Mouse (Mus musculus) A20 (cell line): ENCODE measurements at regions not wholly inside any gene's neighbourhood (a gene's known extent, or its start where the extent isn't known, plus 50 kb on each side); places are given as distances from the start of the nearest gene placed in this dataset.

ENCODE experiments used
- DNase-seq: peaks from one replicate; pipeline ENCODE4 v3.0.0-alpha.2; 2011; ENCODE audit warnings: low read depth, low spot score

DNA sequence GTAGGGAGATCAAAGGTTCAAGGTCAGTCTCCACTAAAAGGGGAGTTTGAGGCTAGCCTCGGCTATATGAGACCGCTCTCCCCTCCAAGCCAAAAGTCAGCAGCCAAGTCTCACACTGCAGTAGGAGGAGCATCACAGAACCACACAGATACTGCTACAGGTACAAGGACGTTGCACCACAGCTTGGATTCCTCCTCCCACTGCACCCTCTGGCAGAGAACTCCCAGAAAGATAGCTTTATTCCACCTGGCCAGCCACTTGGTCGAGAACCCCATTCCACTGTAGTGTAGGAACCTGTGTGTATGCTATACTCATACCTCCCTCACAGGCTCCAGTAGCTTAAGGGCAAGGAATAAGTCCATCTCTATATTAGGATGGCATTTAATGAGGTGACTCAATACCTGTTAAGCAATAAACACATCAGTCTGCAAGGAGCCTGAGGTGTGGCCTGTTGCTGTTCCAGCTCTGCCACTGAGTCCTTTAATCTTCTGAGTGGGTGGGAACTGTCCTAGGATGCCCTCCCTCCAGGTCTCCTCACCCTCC, 254.0 kb downstream of the Sox4 start:
- DNase-seq, result no peak

DNA sequence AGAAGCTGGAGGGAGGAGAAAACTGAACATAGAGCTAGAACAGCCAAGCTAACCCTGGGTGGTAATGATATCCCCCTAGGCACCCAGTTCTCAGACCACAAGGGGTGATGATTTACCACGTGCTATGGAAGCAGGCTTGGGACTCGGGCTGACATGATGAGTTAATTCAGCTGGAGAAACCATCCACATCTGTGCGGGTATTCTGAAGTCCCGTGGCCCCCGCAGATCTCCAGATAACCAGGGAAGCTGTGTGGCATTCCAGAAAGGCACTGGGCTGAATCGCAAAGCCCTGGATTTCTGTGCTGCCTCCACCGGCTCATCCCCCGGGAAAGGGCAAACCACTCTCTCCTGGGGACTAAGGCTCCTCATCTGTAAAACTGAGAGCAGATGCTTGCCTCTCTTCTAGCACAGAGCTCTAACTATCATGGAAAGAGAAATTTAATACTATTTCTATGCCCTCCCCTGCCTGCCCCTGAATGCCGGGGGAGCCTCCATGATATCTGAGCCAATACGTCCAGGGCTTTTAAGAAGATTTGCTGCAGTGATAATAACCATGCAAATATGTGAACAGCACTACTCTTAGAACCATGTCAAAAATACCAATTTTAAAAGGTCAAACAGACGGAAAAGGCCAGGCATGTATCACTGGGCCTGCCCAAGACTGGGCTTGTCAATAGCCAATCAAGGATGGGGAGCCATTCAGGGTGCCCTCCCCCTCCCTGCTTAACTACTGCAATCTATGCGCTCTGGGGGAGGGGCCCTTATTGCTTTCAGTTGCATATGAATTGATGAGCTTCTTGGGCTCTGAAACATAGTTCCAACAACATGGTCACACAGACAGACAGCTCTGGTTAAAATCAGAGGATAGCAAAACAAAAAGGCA, 255.5 kb downstream of the Sox4 start:
- DNase-seq, result no peak

GRCm38 (mm10) chr13:28693078-28693477, 260.4 kb downstream of the Sox4 start:
- DNase-seq, result no peak

DNA sequence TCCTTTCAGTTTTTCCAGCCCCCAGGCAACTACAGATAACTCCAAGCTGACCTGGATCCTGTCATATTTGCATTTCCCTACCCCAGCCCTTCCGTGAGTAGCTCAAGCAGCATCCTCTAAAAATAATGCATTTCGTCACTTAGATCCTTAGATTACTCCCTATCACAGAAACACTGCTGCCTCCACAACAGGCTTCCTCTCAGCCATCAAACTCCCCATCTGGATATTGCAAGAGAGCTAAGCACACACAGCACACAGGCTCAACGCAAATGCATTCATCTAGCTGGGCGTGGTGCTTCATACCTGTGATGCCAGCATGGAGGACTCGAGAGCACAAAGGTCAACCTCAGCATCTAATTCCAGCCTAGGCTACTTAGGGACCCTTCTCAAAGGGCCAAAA, 260.9 kb downstream of the Sox4 start:
- no peak for DNase-seq

- DNase-seq, result no peak
Measured at GRCm38 (mm10) chr13:28690511-28691160, 262.9 kb downstream of the Sox4 start.

GRCm38 (mm10) chr13:28687838-28688237, 265.7 kb downstream of the Sox4 start:
- no peak for DNase-seq

DNA sequence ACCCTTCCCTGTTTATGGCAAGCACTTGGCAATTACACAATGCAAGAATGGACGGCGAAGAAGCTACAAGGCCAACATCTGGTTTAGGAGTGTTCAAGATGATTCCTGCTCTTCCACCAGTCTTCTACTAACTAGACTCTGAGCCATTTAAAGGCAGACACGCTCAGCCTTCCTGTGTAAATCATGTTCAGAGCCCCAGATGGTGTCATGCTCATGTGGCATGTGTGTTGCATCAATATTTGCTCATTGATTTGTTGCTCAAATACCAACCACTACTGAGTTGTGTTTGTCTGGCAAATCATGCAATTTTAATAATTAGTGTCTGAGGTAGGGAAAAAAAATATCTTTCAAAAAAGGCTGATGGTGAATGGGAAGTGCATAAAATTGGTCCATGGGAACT, 269.2 kb downstream of the Sox4 start:
- no peak for DNase-seq

DNA sequence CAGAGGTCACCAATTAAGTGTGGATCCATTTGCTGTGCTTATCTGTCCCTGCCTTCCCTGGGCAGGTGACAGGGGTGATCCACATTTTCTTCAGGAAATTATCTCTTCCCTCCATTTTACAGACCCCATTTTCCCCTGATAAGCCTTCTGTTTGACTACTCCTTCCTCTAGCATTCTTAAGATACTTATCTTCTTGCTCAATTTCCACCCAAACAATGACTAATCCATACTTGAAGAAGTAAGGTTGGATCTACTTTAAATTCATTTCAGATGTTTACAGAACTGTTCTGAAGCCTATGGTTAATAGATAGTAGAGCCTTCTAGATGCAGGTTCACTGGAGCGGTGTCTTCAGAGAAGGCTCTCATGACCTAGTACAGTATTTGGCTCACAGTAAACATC, 273.2 kb downstream of the Sox4 start:
- no peak for DNase-seq

- no peak for DNase-seq
Measured at GRCm38 (mm10) chr13:28673622-28674021, 279.9 kb downstream of the Sox4 start.

- no peak for DNase-seq
Measured at GRCm38 (mm10) chr13:28671543-28671942, 282.0 kb downstream of the Sox4 start.

DNA sequence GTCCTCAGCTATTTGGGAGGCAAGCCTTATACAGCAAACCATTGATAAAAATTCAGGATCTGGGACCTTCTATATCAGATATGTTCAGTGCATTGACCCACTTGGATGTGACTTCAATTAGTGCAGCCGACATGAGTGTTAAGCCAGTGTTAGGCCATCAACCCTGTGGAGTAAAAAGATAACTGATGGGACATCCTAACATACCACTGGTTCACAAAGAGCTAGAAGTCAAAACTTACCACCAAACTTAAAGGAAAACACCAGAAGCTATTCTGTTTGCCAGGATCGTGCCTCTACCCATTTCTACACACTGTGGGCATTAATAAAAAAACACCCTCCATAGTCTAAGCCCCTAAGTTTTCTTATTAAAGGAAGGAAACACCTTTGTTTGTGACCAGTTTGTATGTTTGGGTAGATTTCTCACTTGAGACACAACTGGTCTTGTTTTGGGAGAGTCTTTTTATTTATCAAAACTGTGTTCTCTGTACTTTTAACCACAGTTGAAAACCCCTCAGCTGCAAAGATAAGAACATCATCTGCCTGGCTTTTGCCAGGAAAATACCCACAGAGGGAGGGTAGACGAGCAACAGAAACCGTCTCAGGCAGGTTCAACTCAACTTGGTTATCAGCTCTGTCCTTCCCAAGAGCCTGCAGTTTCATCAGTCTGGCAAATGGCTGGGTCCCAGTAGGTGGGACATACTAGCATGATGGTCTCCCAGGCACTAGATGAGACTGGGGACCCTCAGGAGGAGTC, 283.5 kb downstream of the Sox4 start:
- DNase-seq, result no peak

- no peak for DNase-seq
Measured at GRCm38 (mm10) chr13:28666832-28667231, 286.7 kb downstream of the Sox4 start.

DNA sequence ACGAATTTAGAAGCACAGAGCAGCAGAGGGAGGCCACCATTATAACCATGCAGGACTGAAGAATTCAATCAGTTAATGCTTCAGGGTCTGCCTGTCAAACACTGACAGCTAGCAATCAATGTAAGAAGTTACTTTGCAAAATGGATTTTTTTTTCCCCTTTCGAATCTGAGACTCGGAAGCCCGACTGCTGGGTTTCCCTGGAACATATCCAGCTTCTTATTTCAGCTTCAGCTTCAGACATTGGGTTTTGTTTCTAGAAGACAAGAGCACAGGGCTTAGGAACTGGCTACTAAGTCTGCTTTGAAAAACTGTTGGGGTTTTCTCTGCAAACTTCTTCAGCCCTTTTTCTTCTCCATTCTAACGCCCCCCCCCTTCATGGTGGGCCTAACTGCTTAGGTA, 288.4 kb downstream of the Sox4 start:
- no peak for DNase-seq

DNA sequence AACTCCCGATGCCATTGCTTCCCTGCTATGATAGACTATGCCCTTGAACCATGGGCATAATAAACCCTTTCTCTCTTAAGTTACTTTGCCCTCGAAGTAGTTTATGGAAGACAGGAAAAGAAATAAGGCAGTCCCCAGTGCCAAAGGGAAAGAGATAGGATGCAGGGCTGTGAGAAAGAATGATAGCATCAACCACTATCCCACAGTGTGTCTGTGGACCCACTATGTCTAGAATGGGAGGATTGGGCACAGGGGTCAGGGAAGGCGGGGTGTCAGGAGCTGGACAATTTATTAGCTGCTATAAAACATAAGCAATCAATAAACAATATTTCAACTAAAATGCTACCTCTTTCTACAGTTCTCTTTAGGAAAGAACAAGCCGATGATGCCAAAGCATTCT, 288.8 kb downstream of the Sox4 start:
- no peak for DNase-seq

DNA sequence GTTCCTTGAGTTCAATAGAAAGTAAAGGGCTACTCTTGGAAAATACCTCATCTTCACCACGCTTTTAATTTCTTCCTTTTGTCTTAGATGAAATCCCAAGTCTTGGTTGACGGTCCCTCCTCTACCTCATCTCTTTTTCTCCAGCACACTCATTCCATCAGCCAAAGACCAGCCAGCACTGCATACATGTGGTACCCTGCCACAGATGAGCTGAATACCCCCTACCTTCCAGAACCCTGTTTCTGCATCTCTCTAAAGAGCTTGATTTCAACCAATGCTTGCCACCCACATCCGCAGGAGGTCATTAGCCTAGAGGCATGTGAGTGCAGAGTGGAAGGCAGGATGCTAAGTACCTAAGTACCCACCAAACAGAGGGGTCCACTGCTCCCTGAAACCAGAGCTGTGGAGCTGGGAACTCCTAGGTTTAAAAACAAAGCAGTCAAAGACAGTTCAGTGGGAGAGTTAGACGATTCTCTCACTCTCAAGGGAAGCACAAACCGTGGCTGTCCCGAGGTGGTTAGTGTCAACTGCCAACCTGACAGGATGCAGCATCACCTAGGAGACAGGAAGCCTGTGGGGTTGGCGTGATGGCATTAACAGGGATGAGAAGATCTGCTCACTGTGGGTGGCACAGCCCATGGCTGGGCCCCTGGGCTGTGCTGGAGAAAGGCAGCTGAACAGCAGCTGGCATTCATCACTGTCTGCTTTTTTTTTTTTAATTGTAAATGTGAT, 289.4 kb downstream of the Sox4 start:
- DNase-seq, result no peak

DNA sequence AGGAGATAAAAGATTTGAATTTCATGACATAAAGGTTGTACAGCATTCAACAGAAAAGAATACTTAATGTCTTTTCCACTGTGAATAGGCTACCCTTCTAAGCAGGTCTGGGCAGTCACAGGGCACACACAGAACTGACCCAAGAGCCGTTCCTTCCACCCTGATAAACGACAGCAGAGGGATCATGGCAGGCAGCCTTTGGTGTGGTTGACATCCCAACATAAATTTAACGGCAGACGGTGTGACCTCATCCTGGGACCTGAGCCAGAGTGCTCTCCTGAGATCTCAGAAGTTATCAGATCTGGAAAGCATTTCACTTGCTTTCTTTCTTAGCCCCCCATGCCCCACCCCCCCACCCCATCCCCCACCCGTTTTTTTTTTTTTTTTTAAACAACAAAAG, 290.1 kb downstream of the Sox4 start:
- no peak for DNase-seq

- DNase-seq, result no peak
Measured at GRCm38 (mm10) chr13:28662316-28662752, 291.2 kb downstream of the Sox4 start.

DNA sequence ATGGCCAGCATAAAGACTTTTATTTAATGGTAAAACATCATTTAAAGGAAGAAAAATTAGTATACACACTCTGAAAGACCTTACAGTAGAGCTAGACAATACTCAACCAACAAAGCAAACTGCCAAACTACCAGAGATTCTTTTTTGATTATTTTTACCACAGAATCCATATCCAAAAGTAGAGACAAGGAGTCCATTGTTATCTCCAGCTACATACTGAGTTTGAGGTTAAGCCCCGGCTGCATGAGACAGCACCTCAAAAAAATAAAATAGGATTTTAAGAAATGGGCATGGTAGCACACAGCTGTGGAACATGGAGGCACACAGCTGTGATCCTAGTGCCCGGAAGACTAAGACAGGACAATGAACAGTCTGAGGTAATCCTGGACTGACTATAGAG, 293.4 kb downstream of the Sox4 start:
- DNase-seq, result no peak

DNA sequence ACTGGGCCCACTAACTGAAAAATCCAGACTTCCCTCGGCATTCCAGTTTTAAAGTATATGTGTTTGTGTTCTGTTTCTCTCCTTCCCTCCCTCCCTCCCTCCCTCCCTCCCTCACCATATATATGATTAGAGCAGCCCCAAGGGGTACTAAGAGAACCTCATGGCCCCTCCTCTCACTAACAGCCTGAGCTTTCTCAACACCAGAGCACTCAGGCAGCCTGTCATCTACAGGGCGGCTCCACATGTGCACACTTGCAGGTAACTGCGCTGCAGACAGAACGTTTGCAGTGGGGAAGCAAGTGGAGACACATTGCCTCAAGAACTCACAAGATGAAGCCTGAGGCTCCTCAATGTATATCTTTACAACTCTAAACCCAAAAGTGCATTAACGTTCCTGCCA, 294.9 kb downstream of the Sox4 start:
- DNase-seq, result no peak

- no peak for DNase-seq
Measured at GRCm38 (mm10) chr13:28654883-28655282, 298.6 kb downstream of the Sox4 start.

GRCm38 (mm10) chr13:28653362-28653761, 300.2 kb downstream of the Sox4 start:
- no peak for DNase-seq
